In the genomic region with DNA sequence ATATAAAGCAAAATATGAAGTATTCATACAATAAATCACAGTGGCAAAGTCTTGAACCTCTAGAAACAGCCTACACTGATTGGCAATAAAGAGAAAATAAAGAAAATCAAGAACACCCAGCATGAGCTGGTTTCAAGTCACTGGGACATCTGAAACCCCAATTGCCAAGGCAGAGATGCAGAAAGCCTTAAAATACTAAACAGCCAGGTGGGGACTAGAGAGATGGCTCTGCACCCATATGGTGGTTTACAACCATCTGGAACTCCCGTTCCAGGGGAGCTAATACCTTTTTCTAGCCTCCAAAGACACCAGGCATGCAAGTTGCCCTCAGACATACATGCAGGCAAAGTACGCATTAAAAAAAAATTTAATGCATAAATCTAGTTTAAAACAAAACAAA, we compare ENCODE assay signal across 17 mouse cellular contexts. TPM values are rescaled to one million over a fixed set of nuclear protein-coding genes. Genes with fewer than 3 reads are reported as not detected.
DNase-seq lines count a peak whose midpoint lies in the region; ATAC-seq and TF ChIP-seq lines count a peak whose summit lies in the region.
"Had no signal": no experiment of that assay in that cellular context is flagged by ENCODE, and none has a peak within 500 bp of the region (broad histone marks: within the 10 kb centered on the region; RNA-seq: fewer than 3 reads in every experiment).

No protein-coding gene starts in this region.

- H3K27ac ChIP-seq in kidney, embryonic 16.5 days (ENCODE audit: low read length): peak overlapping the region; percentile 34; the same call in 1 of the 2 replicates
- H3K27ac ChIP-seq in small intestine, adult 2 months (ENCODE audit: insufficient read depth, low read depth, low read length): peak overlapping the region; percentile 2; the same call in 1 of the 2 replicates
- H3K27ac ChIP-seq: forebrain, embryonic 13.5 days; heart, embryonic 15.5 days; hindbrain, embryonic 10.5 days; limb, embryonic 12.5 days; neural tube, embryonic 13.5 days had no signal

- no peak for TF ChIP-seq POLR2A in small intestine, adult 2 months (IDR thresholded peaks at IDR 0.05; ENCODE audit: low read depth, low read length)

- TF ChIP-seq CTCF in small intestine, adult 2 months (IDR thresholded peaks at IDR 0.05; ENCODE audit: extremely low read depth, insufficient read length, insufficient replicate concordance, low read depth, low read length): no peak

- 0 out of 2 replicates have a peak, but pooled peaks cover 3% of the 10 kb centered on the region for H3K36me3 ChIP-seq in kidney, embryonic 16.5 days (ENCODE audit: insufficient read depth, low read length)
- H3K36me3 ChIP-seq in small intestine, adult 2 months (ENCODE audit: control insufficient read depth, insufficient read depth, low read length): peaks cover 6% of the 10 kb centered on the region; the same call in 1 of the 2 replicates

- 0 out of 2 replicates have a peak, but pooled peaks cover 4% of the 10 kb centered on the region for H3K4me1 ChIP-seq in kidney, embryonic 16.5 days (ENCODE audit: insufficient read depth, low read length)
- H3K4me1 ChIP-seq in small intestine, adult 2 months (ENCODE audit: control insufficient read depth, insufficient read depth, insufficient read length, low read length): peaks cover 10% of the 10 kb centered on the region; the same call in 1 of the 2 replicates
- H3K4me1 ChIP-seq: limb, embryonic 12.5 days; neural tube, embryonic 13.5 days had no signal

- H3K9me3 ChIP-seq in kidney, embryonic 16.5 days (ENCODE audit: low read length): no peaks in the 10 kb centered on the region
- H3K9me3 ChIP-seq: forebrain, embryonic 13.5 days; heart, embryonic 15.5 days; hindbrain, embryonic 10.5 days; limb, embryonic 12.5 days; neural tube, embryonic 13.5 days had no signal

- no peak overlapping the region for H3K9ac ChIP-seq in kidney, embryonic 16.5 days (replicated peaks; ENCODE audit: low read length)
- H3K9ac ChIP-seq: forebrain, embryonic 13.5 days; heart, embryonic 15.5 days; limb, embryonic 12.5 days; neural tube, embryonic 13.5 days had no signal

- H3K27me3 ChIP-seq in kidney, embryonic 16.5 days (ENCODE audit: insufficient read depth, low read length): no peaks in the 10 kb centered on the region
- H3K27me3 ChIP-seq in small intestine, adult 2 months (ENCODE audit: control insufficient read depth, insufficient read depth, low read length): no peaks in the 10 kb centered on the region
- H3K27me3 ChIP-seq: forebrain, embryonic 13.5 days; heart, embryonic 15.5 days; limb, embryonic 12.5 days; neural tube, embryonic 13.5 days had no signal

- no peak overlapping the region for H3K4me3 ChIP-seq in kidney, embryonic 16.5 days (ENCODE audit: low read length)
- H3K4me3 ChIP-seq in small intestine, adult 2 months (ENCODE audit: low read depth, low read length): no peak overlapping the region
- H3K4me3 ChIP-seq: forebrain, embryonic 13.5 days; heart, embryonic 15.5 days; hindbrain, embryonic 10.5 days; limb, embryonic 12.5 days; neural tube, embryonic 13.5 days had no signal

- ATAC-seq in kidney, embryonic 16.5 days (ENCODE audit: low FRiP score, low TSS enrichment): no peak
- ATAC-seq: forebrain, embryonic 13.5 days had no signal

- 75% methylated on average over 2 of the region's 2 CpGs for WGBS in kidney, embryonic 16.5 days
- 74% methylated on average over 2 of the region's 2 CpGs for WGBS in small intestine, adult 2 months

- no peak for DNase-seq in kidney, adult 18-20 months
- peak; percentile 37 to 53 for DNase-seq in cerebellum, adult 18-20 months
- peak; percentile 14 to 23 for DNase-seq in cerebellum, postnatal 36 days
- DNase-seq in heart, postnatal 4 days: no peak
- DNase-seq in left cerebral cortex, adult 9 months (ENCODE audit: low spot score in 2 of 2): no peak
- DNase-seq in frontal cortex, postnatal 10 days (ENCODE audit: low spot score in 2 of 2): no peak
- DNase-seq: adrenal gland, postnatal 25 days; embryo, embryonic 11 days; kidney, postnatal 10 days; right cerebral cortex, postnatal 14 days had no signal

- no peak overlapping the region for H3K4me2 ChIP-seq in kidney, embryonic 16.5 days (replicated peaks; ENCODE audit: low read depth, low read length)
- H3K4me2 ChIP-seq: forebrain, embryonic 13.5 days; heart, embryonic 15.5 days; limb, embryonic 12.5 days; neural tube, embryonic 13.5 days had no signal

RNA-seq across cellular contexts. Expression of gene Kif2a, which starts 23.9 kb away (rescaled TPM):
- 9.8 and 10.0 TPM in 2 replicates for polyA plus RNA-seq in kidney, embryonic 16.5 days (2015; fragmentation: Nextera tagmentation; extraction: Ambion mirVana)
- 0.32 and 0.95 TPM in 2 replicates for polyA plus RNA-seq in small intestine, adult 2 months (2012; rRNA removed)
- total RNA-seq in heart, postnatal 4 days (2021): 10 to 100 TPM; 54.3 to 56.4 TPM

RNA-seq across cellular contexts. Expression of gene Dimt1, which starts 51.1 kb away (rescaled TPM):
- 39.9 and 40.1 TPM in 2 replicates for polyA plus RNA-seq in kidney, embryonic 16.5 days (2015; fragmentation: Nextera tagmentation; extraction: Ambion mirVana)
- polyA plus RNA-seq in small intestine, adult 2 months (2012; rRNA removed): 0.46 and 0.60 TPM in 2 replicates
- 10 to 100 TPM; 12.8 to 14.1 TPM for total RNA-seq in heart, postnatal 4 days (2021)

Comparison
In these comparisons a context has a peak if more than half of its experiments do, and no peak if none do; other contexts are left out.
1. DNase-seq: peak in cerebellum, adult 18-20 months (2 of 2) and cerebellum, postnatal 36 days (2 of 2); none in kidney, adult 18-20 months (single experiment), heart, postnatal 4 days (single experiment), left cerebral cortex, adult 9 months (0 of 2) and frontal cortex, postnatal 10 days (0 of 2).
2. RNA of gene Dimt1, which starts 51.1 kb away (polyA plus RNA-seq): 39.9 to 40.1 TPM in kidney, embryonic 16.5 days; 0.46 to 0.60 TPM in small intestine, adult 2 months; every median in the first group is over 10 times any median in the second.